Mouse (Mus musculus) stomach, postnatal 0 days (tissue): ENCODE measurements around the gene Plekhb2. TPM values are rescaled to one million over a fixed set of nuclear protein-coding genes. Genes with fewer than 3 reads are reported as not detected.

Experiments used
- ATAC-seq: fragments of 200-750 bp; cut with Nextera tagmentation; 2 replicates; pipeline ENCODE4 v1.8.0; 2017; ENCODE audit not compliant: low FRiP score, low TSS enrichment
- DNase-seq: peaks from one replicate; pipeline ENCODE4 v3.0.0-alpha.2; 2016; ENCODE audit warnings: low spot score
- H3K27ac ChIP-seq: fragments of 300-500 bp; sonication (generic); replicated peaks from 2 replicates; pipeline ENCODE4 v1.5.1; 2014; ENCODE audit warnings: mild to moderate bottlenecking, control low read depth
- H3K27me3 ChIP-seq: fragments of 300-500 bp; sonication (generic); 2 replicates; pipeline ENCODE4 v1.6.1; 2014; ENCODE audit warnings: low read length; ENCODE audit not compliant: control insufficient read depth, insufficient read depth
- H3K36me3 ChIP-seq: fragments of 300-500 bp; sonication (generic); 2 replicates; pipeline ENCODE4 v1.6.1; 2014; ENCODE audit warnings: low read length, mixed read lengths; ENCODE audit not compliant: control insufficient read depth, insufficient read depth
- H3K4me1 ChIP-seq: fragments of 300-500 bp; sonication (generic); replicated peaks from 2 replicates; pipeline ENCODE4 v1.6.1; 2014; ENCODE audit warnings: antibody characterized with exemption; ENCODE audit not compliant: control insufficient read depth, insufficient read depth
- H3K4me2 ChIP-seq: fragments of 300-500 bp; sonication (generic); replicated peaks from 2 replicates; pipeline ENCODE4 v1.6.1; 2014; ENCODE audit warnings: low read depth, mild to moderate bottlenecking, control low read depth, moderate library complexity
- H3K4me3 ChIP-seq: fragments of 300-500 bp; sonication (generic); 2 replicates; pipeline ENCODE4 v1.5.1; 2014; ENCODE audit warnings: low read depth, low read length, control low read depth
- H3K9ac ChIP-seq: fragments of 300-500 bp; sonication (generic); 2 replicates; pipeline ENCODE4 v1.6.1; 2014; ENCODE audit warnings: mild to moderate bottlenecking, low read length, control low read depth, mixed read lengths
- H3K9me3 ChIP-seq: fragments of 300-500 bp; sonication (generic); 2 replicates; pipeline ENCODE4 v1.6.1; 2016; ENCODE audit warnings: low read length; ENCODE audit not compliant: control insufficient read depth
- CTCF ChIP-seq: IDR thresholded peaks from 2 replicates; pipeline ENCODE4 v1.5.1; 2016; ENCODE audit warnings: antibody characterized with exemption, low read depth, mild to moderate bottlenecking, moderate library complexity
- EP300 ChIP-seq: optimal IDR thresholded peaks from 2 replicates; pipeline ENCODE3; 2016; ENCODE audit warnings: antibody characterized with exemption
- WGBS: fragments of 180-500 bp; shearing (Covaris S2); extraction: QIAGEN DNeasy Blood & Tissue Kit; methylation state at CpG from one replicate; pipeline ENCODE4 v1.1.7; 2014; 5-methylcytosine and 5-hydroxymethylcytosine counted together
- polyA plus RNA-seq: library from polyadenylated mRNA; unstranded; fragments of >200 nt; fragmentation: Nextera tagmentation; extraction: Ambion mirVana; gene quantifications from 2 replicates; pipeline ENCODE4 v1.2.1, GENCODE M21; 2015

The Plekhb2 gene
- polyA plus RNA-seq, 1 experiment from 2014 or later: 105 TPM

DNA sequence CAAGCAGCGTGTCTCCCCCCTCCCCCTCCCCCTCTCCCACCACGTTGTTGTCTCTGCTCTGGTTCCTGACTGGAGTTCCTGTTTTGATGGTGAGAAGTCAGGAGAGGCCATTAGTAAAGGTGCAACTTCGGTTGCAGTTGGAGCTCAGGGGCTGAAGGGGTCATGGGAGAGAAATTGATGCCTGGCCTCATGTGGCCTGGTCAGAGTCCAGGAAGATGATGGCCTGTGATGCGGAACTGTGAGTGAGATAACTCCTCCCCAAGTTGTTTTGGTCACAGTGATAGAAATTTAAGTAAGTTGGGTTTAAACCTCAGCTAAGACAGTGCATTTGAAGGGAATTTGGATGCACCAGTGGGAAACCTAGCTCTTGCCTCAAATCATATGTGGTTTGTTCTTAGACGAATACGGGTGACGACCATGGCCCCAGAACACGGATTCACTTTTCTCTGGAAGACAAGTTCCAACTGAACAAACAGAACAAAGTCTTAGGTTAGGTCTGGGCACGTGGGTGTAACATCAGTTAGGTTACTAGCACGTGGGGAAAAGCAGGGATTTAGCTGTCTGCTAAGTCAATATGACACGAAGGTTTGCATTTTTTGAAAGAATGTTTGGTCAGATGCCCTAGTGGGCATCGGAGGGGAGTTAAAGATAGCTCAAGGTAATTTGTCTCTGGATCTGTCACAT, 5.4 kb downstream of the Plekhb2 start:
- Histone ChIP-seq H3K4me3 (no peak overlapping the region), H3K9me3 (no peaks in the 10 kb centered on the region), H3K36me3 (no peaks in the 10 kb centered on the region), H3K27ac (no peak overlapping the region), H3K4me1 (no peaks in the 10 kb centered on the region), H3K4me2 (no peak overlapping the region), H3K27me3 (no peaks in the 10 kb centered on the region), H3K9ac (no peak overlapping the region)
- 58% methylated on average over 12 of the region's 12 CpGs for WGBS
- DNase-seq (no peak), ATAC-seq (no peak)
- TF ChIP-seq CTCF: no peak
- TF ChIP-seq EP300: no peak

DNA sequence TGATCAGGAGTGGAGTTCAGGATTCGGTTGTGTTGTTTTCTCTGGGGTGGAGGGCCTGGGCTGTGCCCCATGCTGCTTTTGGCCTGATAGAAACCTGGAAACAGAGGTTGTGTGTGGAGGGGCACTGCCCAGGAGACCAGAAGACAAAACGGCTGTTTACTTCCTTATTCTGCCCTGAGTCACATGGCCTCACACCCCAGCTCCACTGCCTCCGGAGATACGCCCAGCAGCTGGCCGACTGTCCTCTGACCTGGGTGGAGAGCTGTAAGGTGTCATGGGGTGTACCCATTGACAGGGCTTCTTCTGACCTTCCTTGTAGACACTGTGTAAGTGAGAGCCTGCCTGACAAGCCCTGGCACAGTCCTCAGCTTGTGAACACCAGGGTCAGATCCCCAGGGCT, 8.9 kb downstream of the Plekhb2 start:
- TF ChIP-seq CTCF: no peak
- no peak for TF ChIP-seq EP300
- 59% methylated on average over 5 of the region's 5 CpGs for WGBS
- peak; percentile 72 for DNase-seq
- Histone ChIP-seq H3K36me3 (no peaks in the 10 kb centered on the region; the same call in 1 of the 2 replicates), H3K4me3 (no peak overlapping the region), H3K27me3 (no peaks in the 10 kb centered on the region), H3K4me2 (no peak overlapping the region), H3K9ac (no peak overlapping the region), H3K27ac (peak overlapping the region; percentile 56), H3K9me3 (no peaks in the 10 kb centered on the region), H3K4me1 (no peaks in the 10 kb centered on the region)
- peak; percentile 95 for ATAC-seq

DNA sequence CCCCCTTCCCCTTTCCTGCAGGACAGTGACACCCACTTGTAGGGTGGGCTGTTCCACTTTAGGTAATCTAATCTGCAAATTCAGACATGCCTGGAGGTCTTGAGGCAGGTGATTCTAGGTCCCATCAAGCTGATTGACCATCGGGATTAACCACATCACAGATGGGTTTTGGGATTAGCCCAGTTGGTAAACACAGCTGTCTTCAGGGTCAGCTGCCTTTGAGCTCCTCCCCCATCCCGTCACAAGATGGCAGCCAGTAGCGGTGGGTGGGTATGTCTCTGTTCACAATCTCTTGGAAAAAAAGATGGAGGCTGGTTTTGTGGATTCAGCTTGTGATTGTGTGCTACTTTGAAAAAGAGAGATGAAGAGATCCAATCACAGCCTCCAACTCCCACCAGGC, 10.0 kb downstream of the Plekhb2 start:
- Histone ChIP-seq H3K4me2 (no peak overlapping the region), H3K9ac (no peak overlapping the region), H3K27ac (no peak overlapping the region), H3K27me3 (no peaks in the 10 kb centered on the region), H3K36me3 (no peaks in the 10 kb centered on the region; the same call in 1 of the 2 replicates), H3K4me3 (no peak overlapping the region), H3K4me1 (no peaks in the 10 kb centered on the region), H3K9me3 (no peaks in the 10 kb centered on the region)
- ATAC-seq (no peak), DNase-seq (no peak)
- TF ChIP-seq CTCF (no peak), EP300 (no peak)
- 74% methylated on average over 3 of the region's 3 CpGs for WGBS

DNA sequence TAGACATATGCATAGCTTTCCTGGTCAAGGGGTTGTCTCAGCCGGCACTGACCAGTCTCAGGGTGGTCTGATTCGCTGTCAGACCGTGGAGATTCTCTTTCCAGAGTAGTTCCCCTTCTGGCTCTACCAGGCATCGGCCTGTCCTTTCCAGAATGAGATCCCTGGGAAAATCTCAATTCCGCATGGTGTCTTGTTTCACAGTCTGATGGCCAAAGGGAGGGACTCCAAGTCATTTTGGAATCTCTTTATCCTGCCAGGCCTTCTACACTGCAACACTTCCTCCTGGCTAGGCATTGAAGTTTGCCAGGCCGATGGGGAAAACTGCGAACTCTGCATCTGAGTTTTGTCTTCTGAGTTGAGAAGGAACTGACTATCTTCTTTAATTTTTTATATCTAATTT, 10.4 kb downstream of the Plekhb2 start:
- Histone ChIP-seq H3K4me1 (no peaks in the 10 kb centered on the region), H3K9me3 (no peaks in the 10 kb centered on the region), H3K36me3 (no peaks in the 10 kb centered on the region; the same call in 1 of the 2 replicates), H3K27me3 (no peaks in the 10 kb centered on the region), H3K27ac (no peak overlapping the region), H3K4me2 (no peak overlapping the region), H3K4me3 (no peak overlapping the region), H3K9ac (no peak overlapping the region)
- no peak for ATAC-seq
- TF ChIP-seq EP300: no peak
- TF ChIP-seq CTCF: no peak
- 78% methylated on average over 7 of the region's 7 CpGs for WGBS
- no peak for DNase-seq

DNA sequence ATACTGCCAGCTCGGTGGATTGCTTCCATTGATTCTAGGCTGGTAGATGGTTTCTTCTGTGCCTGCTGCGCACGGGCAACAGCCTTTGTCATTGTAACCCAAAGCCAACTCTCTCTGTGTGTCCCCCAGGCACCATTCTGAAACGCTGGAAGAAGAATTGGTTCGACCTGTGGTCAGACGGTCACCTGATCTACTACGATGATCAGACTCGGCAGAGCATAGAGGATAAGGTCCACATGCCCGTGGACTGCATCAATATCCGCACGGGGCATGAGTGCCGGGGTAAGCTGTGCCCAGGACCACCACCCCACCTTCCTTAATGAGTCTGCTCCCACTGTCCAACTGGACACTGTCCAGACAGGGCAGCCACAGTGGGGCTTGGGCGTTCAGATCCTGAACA, 13.1 kb downstream of the Plekhb2 start:
- Histone ChIP-seq H3K4me3 (no peak overlapping the region), H3K9me3 (no peaks in the 10 kb centered on the region), H3K27ac (no peak overlapping the region), H3K9ac (no peak overlapping the region), H3K36me3 (no peaks in the 10 kb centered on the region; the same call in 1 of the 2 replicates), H3K27me3 (no peaks in the 10 kb centered on the region), H3K4me2 (no peak overlapping the region), H3K4me1 (no peaks in the 10 kb centered on the region)
- ATAC-seq (no peak), DNase-seq (no peak)
- whole genome bisulfite sequencing: 94% methylated on average over 13 of the region's 13 CpGs
- no peak for TF ChIP-seq EP300
- TF ChIP-seq CTCF: no peak

DNA sequence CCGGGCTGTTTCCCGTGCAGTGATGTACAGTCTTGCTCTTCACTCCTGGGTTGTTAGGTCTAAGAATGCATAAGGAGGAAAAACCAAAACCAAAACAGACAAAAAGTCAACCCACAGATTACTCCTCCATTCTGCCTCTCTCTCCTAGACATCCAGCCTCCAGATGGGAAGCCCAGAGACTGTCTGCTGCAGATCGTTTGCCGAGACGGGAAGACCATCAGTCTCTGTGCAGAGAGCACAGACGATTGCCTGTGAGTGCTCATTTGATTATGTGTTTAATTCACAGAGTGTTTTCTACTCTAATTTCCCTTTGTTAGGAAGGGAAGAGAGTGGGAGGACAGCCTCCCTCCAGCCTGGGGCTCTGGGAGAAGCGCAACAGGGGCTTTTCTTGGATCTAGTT, 13.5 kb downstream of the Plekhb2 start:
- Histone ChIP-seq H3K4me3 (no peak overlapping the region), H3K9me3 (no peaks in the 10 kb centered on the region), H3K36me3 (no peaks in the 10 kb centered on the region; the same call in 1 of the 2 replicates), H3K9ac (no peak overlapping the region), H3K27me3 (no peaks in the 10 kb centered on the region), H3K4me1 (no peaks in the 10 kb centered on the region), H3K27ac (no peak overlapping the region), H3K4me2 (no peak overlapping the region)
- DNase-seq (no peak), ATAC-seq (no peak)
- WGBS: 87% methylated on average over 7 of the region's 7 CpGs
- TF ChIP-seq EP300 (no peak), CTCF (no peak)
